Mouse (Mus musculus) layer of hippocampus, adult 8-10 months (tissue): ENCODE results near the gene Bcl2l14. TPM values are rescaled to one million over a fixed set of nuclear protein-coding genes. Genes with fewer than 3 reads are reported as not detected.

Experiments
- DNase-seq, 2 experiments: peaks; one replicate each; pipeline ENCODE4 v3.0.0; 2022; ENCODE audit warnings: low spot score in 2 of 2
- total RNA-seq, 4 experiments: library from RNA; stranded (reverse); gene quantifications; 2 replicates each; pipeline ENCODE4 v1.2.4; 2022

Bcl2l14 gene
- total RNA-seq, 4 experiments from 2014 or later = not detected

DNA sequence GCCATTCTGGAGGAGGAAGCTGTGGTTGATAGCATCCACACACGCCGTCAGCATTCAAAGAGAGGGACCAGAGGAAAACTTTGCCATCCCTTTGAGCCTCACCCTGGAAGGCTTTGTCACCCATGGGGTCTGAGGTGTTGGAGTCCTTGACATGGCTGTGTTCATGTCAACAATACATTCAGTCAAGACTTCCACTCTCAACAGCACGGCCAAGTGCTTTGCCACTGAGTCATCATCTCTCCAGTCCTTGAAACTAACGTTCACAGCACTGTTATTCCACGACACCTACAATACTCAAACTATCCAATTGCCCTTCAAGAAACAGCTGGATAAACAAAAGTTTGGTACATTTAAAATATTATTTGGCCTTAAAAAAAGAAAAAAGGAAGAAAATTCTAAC, 46.1 kb downstream of the Bcl2l14 start:
- DNase-seq = no peak

DNA sequence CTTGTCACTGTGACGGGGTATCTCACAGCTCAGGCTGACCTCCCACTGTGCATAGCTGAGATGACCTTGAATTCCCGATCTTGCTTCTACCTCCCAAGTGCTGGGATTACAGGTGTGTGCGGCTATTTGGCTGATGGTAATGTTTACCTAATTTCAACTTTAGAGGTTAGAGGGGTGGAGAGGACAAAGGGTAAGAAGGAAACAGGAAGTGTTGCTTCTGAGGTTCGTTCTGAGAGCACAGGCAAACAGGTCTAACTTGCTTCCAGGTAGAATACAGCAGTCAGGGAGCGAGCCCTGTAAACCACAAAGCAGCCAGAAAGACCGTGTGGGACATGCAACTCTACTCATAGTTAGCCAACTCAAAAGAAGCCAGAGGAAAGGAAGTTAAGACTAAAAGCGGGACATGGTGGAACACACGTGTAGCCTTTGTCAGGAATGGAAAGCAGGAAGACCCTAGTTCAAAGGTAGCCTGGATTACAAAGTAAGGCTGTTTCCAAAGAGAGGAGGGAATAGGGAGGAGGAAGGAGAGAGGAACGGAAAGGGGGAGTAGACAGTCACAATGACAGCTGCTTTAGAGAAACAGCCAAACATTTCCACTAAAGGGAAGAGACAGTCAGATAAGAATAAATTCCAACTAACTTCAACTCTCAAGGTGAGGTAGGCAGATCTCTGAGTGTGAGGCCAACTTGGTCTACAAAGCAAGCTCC, 47.2 kb downstream of the Bcl2l14 start:
- no peak for DNase-seq

DNA sequence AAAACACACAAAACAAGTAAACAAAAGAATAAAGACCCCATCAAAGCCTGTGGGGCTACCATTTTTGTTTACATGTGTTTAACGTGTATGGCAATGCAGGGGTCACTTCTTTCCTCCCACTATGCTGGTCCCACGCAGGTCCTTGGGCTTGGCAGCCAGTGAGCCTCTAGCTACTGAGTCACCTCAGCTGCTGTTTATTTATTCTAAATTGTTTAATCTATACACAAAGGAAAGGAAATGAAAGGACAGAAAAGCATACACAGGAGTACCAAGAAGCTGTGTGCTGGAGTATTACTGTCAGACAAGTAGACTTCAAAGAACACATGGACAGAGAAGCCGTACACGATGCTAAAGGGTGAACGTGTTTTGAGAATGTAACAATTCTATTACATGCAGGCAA, 47.8 kb downstream of the Bcl2l14 start:
- no peak for DNase-seq

DNA sequence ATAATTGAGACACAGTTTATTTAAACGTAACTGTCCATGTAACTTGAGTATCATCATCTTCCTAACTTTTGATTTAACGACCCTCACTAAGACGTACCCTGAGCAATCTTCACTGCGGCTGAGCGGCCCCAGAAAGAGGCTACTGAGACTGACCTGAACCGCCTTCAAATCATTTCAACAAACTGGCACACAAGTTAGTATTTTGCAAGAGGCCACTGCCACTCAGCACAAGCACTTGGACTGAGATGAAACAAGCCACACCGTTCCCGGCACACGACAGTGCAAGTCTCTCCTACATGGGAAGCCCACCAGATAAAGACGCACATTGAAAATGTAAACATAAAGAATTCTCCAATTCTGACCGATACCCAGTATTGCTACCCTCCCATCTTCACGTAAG, 52.3 kb downstream of the Bcl2l14 start:
- DNase-seq = no peak

DNA sequence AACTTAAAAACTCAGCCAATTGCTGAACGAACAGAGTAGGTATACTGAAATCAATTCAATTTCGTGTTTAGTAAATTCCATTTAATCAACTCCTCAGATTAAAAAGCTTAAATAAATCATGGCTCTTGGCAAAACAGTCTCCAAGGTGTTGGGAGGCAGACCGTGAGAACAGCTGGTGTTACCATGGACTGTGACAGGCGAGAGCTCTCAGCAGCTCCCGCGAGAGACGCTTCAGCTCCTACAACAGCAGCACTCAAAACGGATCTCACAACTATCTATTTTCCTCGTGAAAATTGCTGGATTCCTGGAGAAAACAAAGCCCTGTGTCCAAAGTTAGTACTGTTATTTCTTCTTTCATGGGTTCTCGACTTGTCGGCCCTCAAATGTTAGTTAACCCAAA, 53.8 kb downstream of the Bcl2l14 start:
- peak in 1 of 2 experiments; percentile 22 for DNase-seq

DNA sequence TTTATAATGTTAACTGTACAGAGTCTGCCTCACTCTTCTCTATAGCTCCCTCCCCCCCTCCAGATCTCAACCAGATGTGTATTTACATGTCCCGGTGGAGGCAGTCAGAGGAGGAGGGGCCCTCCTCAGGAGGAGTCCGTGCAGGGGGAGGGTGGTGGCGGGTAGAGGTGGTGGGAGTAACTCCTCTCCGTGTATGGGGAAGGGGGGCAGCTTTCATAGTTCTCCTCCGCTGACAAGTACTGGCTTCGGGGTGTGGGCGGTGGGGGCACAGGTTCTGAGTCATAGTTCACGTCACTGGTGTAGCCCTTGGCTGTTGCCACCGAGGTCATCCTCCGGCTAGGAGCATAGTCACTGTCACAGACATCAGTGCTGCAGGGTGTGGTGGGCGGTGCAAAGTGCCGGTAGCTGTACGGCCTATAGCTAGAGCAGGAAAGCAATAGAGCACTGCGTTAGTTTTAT, 54.6 kb downstream of the Bcl2l14 start:
- DNase-seq = no peak

DNA sequence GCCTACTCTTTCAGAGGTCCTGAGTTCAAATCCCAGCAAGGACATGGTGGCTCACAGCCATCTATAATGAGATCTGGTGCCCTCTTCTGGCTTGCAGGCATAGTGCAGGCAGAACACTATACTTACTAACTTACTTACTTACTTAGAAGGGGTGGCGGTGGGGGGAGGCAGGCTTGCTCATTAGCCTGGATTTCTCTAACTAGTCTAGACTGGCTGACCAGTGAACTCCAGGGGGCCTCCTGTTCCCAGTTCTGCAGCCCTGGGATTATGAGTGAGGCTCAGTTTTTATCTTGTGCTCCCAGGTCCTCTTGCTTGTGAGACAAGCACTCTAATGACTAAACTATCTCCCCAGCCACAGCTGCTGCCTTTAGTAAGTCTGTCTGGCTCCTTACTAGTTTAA, 58.0 kb downstream of the Bcl2l14 start:
- no peak for DNase-seq

DNA sequence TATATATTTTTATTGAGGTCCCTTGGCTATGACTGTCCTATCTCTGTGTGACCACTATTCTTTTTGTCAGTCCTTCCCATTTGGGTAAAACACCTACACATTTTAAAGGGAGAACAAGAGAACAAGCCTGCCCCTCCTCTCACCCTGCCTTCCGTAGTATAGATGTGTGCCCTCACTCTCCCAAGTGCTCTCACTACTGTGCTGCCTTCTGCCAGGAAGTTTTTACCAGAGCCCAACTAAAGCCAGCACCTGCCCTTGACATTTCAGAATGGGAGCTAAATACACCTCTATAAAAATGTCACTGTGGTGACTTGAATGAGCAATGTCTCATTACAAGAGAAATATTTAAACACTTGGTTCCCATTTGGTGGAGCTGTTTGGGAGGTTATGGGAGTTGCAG, 62.3 kb downstream of the Bcl2l14 start:
- no peak for DNase-seq

DNA sequence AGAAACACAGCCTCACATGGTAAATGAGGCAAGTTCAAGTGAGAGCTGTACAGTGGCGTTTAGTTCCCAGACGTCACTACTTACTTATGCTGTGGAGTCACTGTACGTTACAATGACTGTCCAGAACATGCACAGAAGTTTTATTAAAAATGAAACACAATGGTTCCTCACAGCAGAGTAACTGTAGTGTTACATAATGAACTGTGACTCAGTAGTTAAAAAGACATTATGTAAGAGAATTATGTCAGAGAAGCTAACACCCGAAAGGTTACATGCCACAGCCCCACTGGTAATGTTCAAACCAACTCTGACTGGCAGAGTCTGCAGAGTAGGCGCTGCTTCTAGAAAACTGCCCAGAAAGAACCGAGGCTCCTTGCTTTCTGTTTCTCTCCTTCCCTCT, 65.1 kb downstream of the Bcl2l14 start:
- no peak for DNase-seq

DNA sequence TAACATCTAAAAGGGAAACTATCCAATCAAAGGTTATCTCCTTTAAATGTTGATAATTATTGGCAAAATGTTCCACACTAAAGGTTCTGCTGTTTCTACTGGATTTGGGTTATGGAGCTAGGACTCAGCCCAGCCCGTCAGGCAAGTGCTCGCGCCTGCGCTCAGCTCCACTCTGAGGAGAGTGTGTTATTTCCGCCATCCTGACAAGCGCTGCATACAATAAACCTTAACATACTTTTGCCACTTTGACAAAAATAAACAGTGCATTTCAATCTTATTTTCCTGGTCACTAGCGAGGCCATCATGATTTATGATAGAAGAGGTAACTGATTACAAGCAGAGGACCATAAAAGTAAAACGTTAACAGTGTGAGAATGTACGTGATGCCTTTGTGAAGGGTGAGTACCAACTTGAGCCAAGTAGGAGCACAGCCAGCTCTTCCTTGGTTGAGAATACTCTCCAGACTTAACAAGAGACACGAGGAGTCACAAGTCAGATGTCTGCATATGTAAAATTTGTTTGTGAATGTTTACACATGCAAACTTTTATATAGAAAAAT, 70.6 kb downstream of the Bcl2l14 start:
- no peak for DNase-seq

DNA sequence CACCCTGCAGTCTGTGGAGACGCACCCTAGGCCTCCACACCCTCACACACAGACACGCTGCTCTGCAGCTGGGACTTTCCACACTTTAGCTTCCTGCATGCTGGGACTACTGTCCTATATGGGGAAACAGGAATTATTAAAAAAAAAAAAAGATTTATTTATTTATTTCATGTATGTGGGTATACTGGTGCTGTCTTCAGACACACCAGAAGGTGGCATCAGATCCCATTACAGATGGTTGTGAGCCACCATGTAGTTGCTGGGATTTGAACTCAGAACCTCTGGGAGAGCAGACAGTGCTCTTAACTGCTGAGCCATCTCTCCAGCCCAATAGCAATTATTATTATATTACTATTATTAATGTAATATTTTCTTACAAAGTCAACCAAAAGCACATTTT, 73.2 kb downstream of the Bcl2l14 start:
- DNase-seq = no peak

DNA sequence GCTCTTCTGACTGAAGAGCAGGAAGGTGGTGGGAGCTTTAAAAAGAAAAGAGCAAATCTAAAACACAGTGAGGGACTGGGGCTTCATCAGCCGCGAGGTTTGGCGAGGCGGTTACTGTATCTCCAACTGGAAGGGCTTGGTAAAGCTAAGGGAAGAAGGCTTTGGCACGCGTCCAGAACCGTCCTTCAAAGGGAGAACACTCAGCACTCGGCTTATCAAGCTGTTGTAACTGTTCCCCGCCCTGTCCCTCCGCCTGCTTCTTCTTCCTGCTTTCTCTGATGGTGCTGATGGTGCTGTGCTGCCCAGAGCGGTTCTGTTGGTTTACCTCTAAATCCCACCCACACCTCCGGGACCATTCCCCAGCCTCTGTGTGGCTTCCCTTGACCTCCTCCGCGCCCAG, 74.7 kb downstream of the Bcl2l14 start:
- peak; percentile 29 to 68 for DNase-seq

DNA sequence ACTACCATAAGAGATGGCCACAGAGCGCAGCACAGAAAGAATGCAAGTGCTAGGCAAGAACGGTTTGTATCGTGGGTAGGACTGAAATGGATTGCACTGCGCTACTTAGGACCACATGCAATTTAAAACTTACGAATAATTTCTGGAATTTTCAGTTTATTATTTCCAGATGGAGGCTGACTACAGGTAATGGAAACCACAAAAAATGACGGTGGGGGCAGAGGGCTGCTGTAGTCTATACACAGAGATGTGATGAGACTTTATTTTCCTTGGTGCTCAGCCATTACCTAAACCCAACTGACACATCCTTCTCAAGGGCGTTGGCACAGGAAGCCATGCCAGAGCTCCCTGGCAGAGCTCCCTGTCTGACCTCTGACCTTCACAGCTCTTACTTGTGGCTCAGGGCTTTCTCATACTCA, 77.0 kb downstream of the Bcl2l14 start:
- no peak for DNase-seq

DNA sequence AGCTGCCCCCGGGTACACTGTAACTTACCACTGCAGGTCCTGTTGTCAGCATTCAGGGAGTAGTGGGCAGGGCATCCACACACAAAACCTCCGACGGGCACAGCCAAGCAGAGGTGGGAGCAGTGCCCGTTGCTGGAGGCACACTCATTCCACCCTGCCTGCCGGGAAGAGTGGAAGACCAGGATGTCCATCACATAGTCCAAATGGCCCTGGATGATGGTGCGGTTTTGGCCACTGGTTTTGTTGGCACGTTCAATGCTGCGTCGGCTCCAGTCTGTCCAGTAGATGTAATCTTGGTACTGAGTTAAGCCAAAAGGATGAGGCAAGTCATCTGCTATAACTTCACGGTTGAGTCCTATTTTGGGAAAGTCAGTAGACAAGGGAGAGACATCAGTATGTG, 83.4 kb downstream of the Bcl2l14 start:
- DNase-seq = no peak

DNA sequence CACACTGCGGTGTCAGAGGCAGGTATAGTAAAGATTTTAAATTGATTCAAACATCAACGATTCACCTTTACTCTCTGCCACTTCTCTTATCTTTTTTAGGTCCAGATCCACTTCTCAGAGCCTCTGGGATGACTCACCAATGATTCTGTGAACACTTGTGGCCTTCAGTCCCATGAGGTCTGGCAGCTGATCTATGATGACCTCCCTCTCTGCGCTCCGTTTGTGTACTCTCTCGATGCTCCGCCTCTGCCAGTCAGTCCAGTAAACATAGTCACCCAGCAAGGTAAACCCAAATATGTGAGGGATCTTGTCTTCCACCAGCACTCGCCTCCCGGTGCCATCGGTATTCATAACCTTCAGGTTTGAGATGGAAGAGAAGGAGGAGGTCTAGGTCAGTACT, 90.2 kb downstream of the Bcl2l14 start:
- no peak for DNase-seq

Other genes starting within 250 kb of the Bcl2l14 start
- gene Lrp6, start 170.6 kb downstream of the Bcl2l14 start, total RNA-seq = 10 to 100 TPM; 49.4 to 62.8 (median 50.2) TPM
- 10 to 100 TPM in 2 of 4 experiments, 1 to 10 TPM in 2; 8.0 to 11.6 (median 10.4) TPM for gene Mansc1, start 236.2 kb downstream of the Bcl2l14 start, total RNA-seq
- gene Borcs5, start 243.2 kb downstream of the Bcl2l14 start, total RNA-seq = 10 to 100 TPM; 32.1 to 39.9 (median 34.0) TPM